18 mouse cellular contexts compared by ENCODE assay signal in the genomic region with DNA sequence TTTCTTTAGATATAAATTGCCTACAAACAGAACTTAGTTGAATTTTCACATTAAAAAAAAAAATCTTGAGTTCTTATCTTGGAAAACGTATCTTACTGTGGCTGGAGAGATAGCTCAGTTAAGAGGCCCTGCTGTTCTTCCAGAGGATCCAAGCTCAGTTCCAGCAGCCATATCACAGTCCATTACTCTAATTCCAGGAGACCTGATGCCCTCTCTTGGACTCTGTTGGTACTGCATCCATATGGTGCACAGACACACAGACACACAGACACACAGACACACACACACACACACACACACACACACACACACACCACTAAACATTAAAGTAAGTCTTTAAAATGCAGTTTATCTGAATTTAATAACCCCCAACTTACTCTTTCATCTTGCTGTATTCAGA.
DNase-seq lines count a peak whose midpoint lies in the region; ATAC-seq and TF ChIP-seq lines count a peak whose summit lies in the region.
"Had no signal": no experiment of that assay in that cellular context is flagged by ENCODE, and none has a peak within 500 bp of the region (broad histone marks: within the 10 kb centered on the region; RNA-seq: fewer than 3 reads in every experiment).

No protein-coding gene starts in this region.

- in situ Hi-C loops in ES-E14 (cut with MboI; ENCODE audit: low sequenced_read_pairs in 2 of 2, unreplicated experiment in 2 of 2) = no loop called here

- no peak overlapping the region for H3K9ac ChIP-seq in liver, embryonic 14.5 days (replicated peaks)
- H3K9ac ChIP-seq in ES-E14 (ENCODE audit: insufficient read depth, low read depth, low read length, poor library complexity, severe bottlenecking) = no peak overlapping the region
- H3K9ac ChIP-seq: forebrain, embryonic 15.5 days; heart, embryonic 12.5 days; hindbrain, embryonic 12.5 days; kidney, embryonic 15.5 days; midbrain, embryonic 12.5 days had no signal

- WGBS in liver, embryonic 14.5 days (ENCODE audit: insufficient replicate concordance) = 48% methylated on average over 1 of the region's 1 CpGs

- H3K4me3 ChIP-seq in liver, embryonic 14.5 days (ENCODE audit: insufficient read depth in 1 of 2, low read depth in 2 of 2, low read length in 2 of 2) = no peak overlapping the region
- no peak overlapping the region for H3K4me3 ChIP-seq in ES-E14 (ENCODE audit: insufficient read depth in 1 of 2, low read depth in 1 of 2, low read length in 2 of 2, poor library complexity in 1 of 2, severe bottlenecking in 1 of 2)
- H3K4me3 ChIP-seq: forebrain, embryonic 15.5 days; heart, embryonic 12.5 days; hindbrain, embryonic 12.5 days; kidney, embryonic 15.5 days; midbrain, embryonic 12.5 days had no signal

- no peaks in the 10 kb centered on the region for H3K36me3 ChIP-seq in liver, embryonic 14.5 days (replicated peaks; ENCODE audit: control insufficient read depth, insufficient read depth, low read depth)
- H3K36me3 ChIP-seq in ES-E14 (ENCODE audit: control insufficient read depth, insufficient read depth, low read length, poor library complexity, severe bottlenecking) = no peaks in the 10 kb centered on the region
- H3K36me3 ChIP-seq: forebrain, embryonic 15.5 days; heart, embryonic 12.5 days; hindbrain, embryonic 12.5 days; kidney, embryonic 15.5 days; midbrain, embryonic 12.5 days had no signal

- no peaks in the 10 kb centered on the region for H3K4me1 ChIP-seq in liver, embryonic 14.5 days (replicated peaks; ENCODE audit: control insufficient read depth in 2 of 2, insufficient read depth in 2 of 2, low read length in 1 of 2)
- H3K4me1 ChIP-seq in ES-E14 (ENCODE audit: control insufficient read depth in 2 of 2, insufficient read depth in 2 of 2, low read length in 2 of 2, poor library complexity in 1 of 2) = no peaks in the 10 kb centered on the region
- H3K4me1 ChIP-seq: forebrain, embryonic 15.5 days; heart, embryonic 12.5 days; hindbrain, embryonic 12.5 days; kidney, embryonic 15.5 days; midbrain, embryonic 12.5 days had no signal

- H3K27me3 ChIP-seq in liver, embryonic 14.5 days (ENCODE audit: control insufficient read depth, insufficient read depth, low read length) = no peaks in the 10 kb centered on the region
- H3K27me3 ChIP-seq: forebrain, embryonic 15.5 days; heart, embryonic 12.5 days; hindbrain, embryonic 12.5 days; kidney, embryonic 15.5 days; midbrain, embryonic 12.5 days had no signal

- TF ChIP-seq CTCF in liver, embryonic 14.5 days (IDR thresholded peaks at IDR 0.05; ENCODE audit: low read depth) = peak; percentile 28; the same call in 1 of the 2 replicates

- H3K27ac ChIP-seq in liver, embryonic 14.5 days = no peak overlapping the region
- no peak overlapping the region for H3K27ac ChIP-seq in ES-E14 (ENCODE audit: insufficient read depth, low read depth, low read length, poor library complexity, severe bottlenecking)
- H3K27ac ChIP-seq: forebrain, embryonic 15.5 days; hindbrain, embryonic 12.5 days; kidney, embryonic 15.5 days; midbrain, embryonic 12.5 days had no signal

- TF ChIP-seq EP300 in liver, embryonic 14.5 days (IDR thresholded peaks at IDR 0.05; ENCODE audit: low read depth) = no peak

- ATAC-seq in liver, embryonic 14.5 days (ENCODE audit: insufficient read depth) = no peak
- ATAC-seq: forebrain, embryonic 15.5 days had no signal

- no peak overlapping the region for H3K4me2 ChIP-seq in liver, embryonic 14.5 days (ENCODE audit: low read depth)
- H3K4me2 ChIP-seq: forebrain, embryonic 15.5 days; heart, embryonic 12.5 days; hindbrain, embryonic 12.5 days; kidney, embryonic 15.5 days; liver, embryonic 11.5 days; midbrain, embryonic 12.5 days had no signal

- DNase-seq in embryo, embryonic 10 days (ENCODE audit: low spot score) = peak; percentile 14
- DNase-seq in embryo, embryonic 11 days = no peak
- no peak for DNase-seq in liver, embryonic 14.5 days (ENCODE audit: low read depth in 3 of 3, low spot score in 3 of 3)
- no peak for DNase-seq in liver
- DNase-seq in ES-E14 (ENCODE audit: low read depth, low spot score) = peak; percentile 33
- DNase-seq in naive thymus-derived CD4-positive, alpha-beta T cell, adult 2 months (ENCODE audit: low read depth) = peak; percentile 6
- no peak for DNase-seq in right cerebral cortex, postnatal 4 days
- DNase-seq in gastrocnemius, postnatal 25 days = no peak
- DNase-seq: adrenal gland, postnatal 10 days; gastrocnemius, postnatal 36 days; lung, postnatal 4 days; thymus, postnatal 36 days had no signal

- no peaks in the 10 kb centered on the region for H3K9me3 ChIP-seq in liver, embryonic 14.5 days (ENCODE audit: control insufficient read depth, low read length)
- H3K9me3 ChIP-seq in ES-E14 (ENCODE audit: control insufficient read depth, insufficient read depth, low read depth, low read length) = no peaks in the 10 kb centered on the region
- H3K9me3 ChIP-seq: forebrain, embryonic 15.5 days; hindbrain, embryonic 12.5 days; kidney, embryonic 15.5 days had no signal

TF ChIP-seq in ES-E14, 5 proteins besides CTCF, POLR2A, EP300 and RAD21:
- TF ChIP-seq HCFC1 (IDR thresholded peaks at IDR 0.05; ENCODE audit: borderline replicate concordance, insufficient read depth, low read length) (no peak), ZC3H11A (IDR thresholded peaks at IDR 0.05; ENCODE audit: borderline replicate concordance, low read depth, low read length) (0 out of 2 replicates have a peak, but pooled peaks have one; percentile 22)

Comparison
In these comparisons a context has a peak if more than half of its experiments do, and no peak if none do; other contexts are left out.
1. DNase-seq: peak in embryo, embryonic 10 days (single experiment), ES-E14 (single experiment) and naive thymus-derived CD4-positive, alpha-beta T cell, adult 2 months (single experiment); none in embryo, embryonic 11 days (single experiment), liver, embryonic 14.5 days (0 of 3), liver (single experiment), right cerebral cortex, postnatal 4 days (single experiment) and gastrocnemius, postnatal 25 days (single experiment).